Mouse (Mus musculus): ENCODE measurements around the gene Snap23. TPM values are rescaled to one million over a fixed set of nuclear protein-coding genes. Genes with fewer than 3 reads are reported as not detected.

Snap23 gene
- polyA plus RNA-seq, 1 experiment from 2014 or later = 57.5 TPM

DNA sequence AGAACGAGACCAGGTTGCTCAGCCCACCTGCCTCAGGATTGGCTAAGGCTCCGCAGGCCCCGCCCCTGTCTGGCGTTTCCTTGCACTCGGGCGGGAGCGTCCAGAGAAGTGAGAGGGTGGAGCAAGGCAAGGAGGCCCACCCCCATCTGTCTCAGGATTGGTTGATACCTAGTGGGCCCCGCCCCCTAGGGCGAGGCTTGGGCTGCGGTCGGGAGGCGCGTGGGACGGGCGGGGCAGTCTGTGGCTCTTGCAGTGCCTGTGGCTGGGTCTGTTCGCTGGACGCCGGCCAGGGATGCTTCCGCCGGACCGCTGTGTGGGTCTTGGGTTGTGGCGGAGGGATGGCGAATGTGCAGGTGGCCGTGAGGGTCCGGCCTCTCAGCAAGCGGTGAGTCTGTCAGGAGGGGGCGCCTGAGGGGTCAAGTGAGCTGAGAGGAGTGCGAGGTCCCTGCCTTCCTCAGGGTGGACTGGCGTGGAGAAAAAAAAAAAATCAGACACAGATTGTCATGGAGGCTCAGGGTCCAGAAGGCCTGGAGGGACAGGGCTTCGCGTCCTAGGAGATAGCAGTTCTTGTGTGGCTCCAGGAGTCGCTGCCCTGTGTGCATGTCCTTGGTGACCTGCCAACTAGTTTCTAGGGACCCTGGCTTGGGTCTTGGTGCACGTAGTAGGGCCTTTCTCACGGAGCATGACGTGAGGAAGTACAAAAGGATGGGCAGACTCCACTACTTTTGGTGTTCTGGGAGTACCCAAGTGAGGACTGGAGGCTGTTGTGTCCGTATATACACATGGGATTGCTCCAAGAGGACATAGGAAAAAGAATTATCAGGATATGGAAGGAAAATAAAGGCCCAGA is 61.6 kb downstream of the Snap23 start, which contains the start of gene Stard9:
Stard9 (plus strand) TSS at position 236 of the 850 bp plus-strand sequence.
- peak within 1 kb of the TSS; percentile 72 for H3K4me2 ChIP-seq
- peak within 1 kb of the TSS; percentile 68 for H3K9ac ChIP-seq
- 2% methylated on average over 36 of the region's 36 CpGs for WGBS
- H3K4me1 ChIP-seq (replicated peaks) = peaks cover 23% of the 10 kb centered on the region
- peak within 1 kb of the TSS; percentile 63 for H3K27ac ChIP-seq (ENCODE audit: poor library complexity, severe bottlenecking)
- no peaks in the 10 kb centered on the region for H3K27me3 ChIP-seq (replicated peaks)
- peaks cover 15% of the 10 kb centered on the region for H3K36me3 ChIP-seq
- no peaks in the 10 kb centered on the region for H3K9me3 ChIP-seq (replicated peaks)
- peak within 1 kb of the TSS; percentile 65 for H3K4me3 ChIP-seq
- ATAC-seq (ENCODE audit: insufficient number of reproducible peaks, low FRiP score) = peak; percentile 100

GRCm38 (mm10) chr2:120630246-120630645 is 62.8 kb downstream of the Snap23 start:
- Histone ChIP-seq H3K36me3 (peaks cover 24% of the 10 kb centered on the region), H3K9me3 (replicated peaks) (no peaks in the 10 kb centered on the region), H3K9ac (no peak overlapping the region), H3K27ac (ENCODE audit: poor library complexity, severe bottlenecking) (no peak overlapping the region), H3K4me3 (no peak overlapping the region), H3K4me2 (no peak overlapping the region), H3K4me1 (replicated peaks) (peaks cover 23% of the 10 kb centered on the region), H3K27me3 (replicated peaks) (no peaks in the 10 kb centered on the region)
- 76% methylated on average over 2 of the region's 2 CpGs for WGBS
- ATAC-seq (ENCODE audit: insufficient number of reproducible peaks, low FRiP score) = no peak

DNA sequence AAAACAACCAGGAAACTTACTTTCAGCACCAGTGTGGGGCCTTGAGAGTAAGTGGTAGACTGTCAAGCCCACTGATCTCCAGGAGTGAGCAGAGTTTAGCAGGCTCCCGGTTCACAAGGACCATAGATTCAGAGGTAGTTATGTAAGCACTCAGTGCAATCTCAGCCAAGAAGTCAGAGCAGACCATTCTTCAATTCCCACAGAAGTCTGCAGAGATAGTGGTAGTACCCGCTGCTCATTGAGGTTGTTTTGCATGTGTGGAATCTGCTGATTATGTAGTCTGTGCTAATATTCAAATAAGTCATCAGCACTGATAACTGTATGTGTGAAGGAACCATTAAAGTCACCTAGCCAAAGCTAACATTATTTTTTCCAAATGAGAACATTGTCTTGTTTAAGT is 63.2 kb downstream of the Snap23 start:
- no peak overlapping the region for H3K27ac ChIP-seq (ENCODE audit: poor library complexity, severe bottlenecking)
- no peak for ATAC-seq (ENCODE audit: insufficient number of reproducible peaks, low FRiP score)
- WGBS = 39% methylated on average over 2 of the region's 2 CpGs
- H3K4me2 ChIP-seq = no peak overlapping the region
- no peaks in the 10 kb centered on the region for H3K27me3 ChIP-seq (replicated peaks)
- H3K4me3 ChIP-seq = no peak overlapping the region
- peaks cover 28% of the 10 kb centered on the region for H3K36me3 ChIP-seq
- no peaks in the 10 kb centered on the region for H3K9me3 ChIP-seq (replicated peaks)
- peaks cover 23% of the 10 kb centered on the region for H3K4me1 ChIP-seq (replicated peaks)
- no peak overlapping the region for H3K9ac ChIP-seq

GRCm38 (mm10) chr2:120631521-120631920 is 64.0 kb downstream of the Snap23 start:
- H3K27ac ChIP-seq (ENCODE audit: poor library complexity, severe bottlenecking) = no peak overlapping the region

GRCm38 (mm10) chr2:120631957-120632356 is 64.5 kb downstream of the Snap23 start:
- Histone ChIP-seq H3K9ac (no peak overlapping the region), H3K9me3 (replicated peaks) (no peaks in the 10 kb centered on the region), H3K4me2 (no peak overlapping the region), H3K27me3 (replicated peaks) (no peaks in the 10 kb centered on the region), H3K4me1 (replicated peaks) (peaks cover 23% of the 10 kb centered on the region), H3K36me3 (peaks cover 28% of the 10 kb centered on the region), H3K27ac (ENCODE audit: poor library complexity, severe bottlenecking) (no peak overlapping the region), H3K4me3 (no peak overlapping the region)
- ATAC-seq (ENCODE audit: insufficient number of reproducible peaks, low FRiP score) = no peak
- WGBS = 72% methylated on average over 4 of the region's 4 CpGs

More at GRCm38 (mm10) chr2:120631521-120631920, 64.0 kb downstream of the Snap23 start:
- Histone ChIP-seq H3K4me2 (no peak overlapping the region), H3K36me3 (peaks cover 28% of the 10 kb centered on the region), H3K27me3 (replicated peaks) (no peaks in the 10 kb centered on the region), H3K4me1 (replicated peaks) (peaks cover 23% of the 10 kb centered on the region), H3K4me3 (no peak overlapping the region), H3K9ac (no peak overlapping the region), H3K9me3 (replicated peaks) (no peaks in the 10 kb centered on the region)
- ATAC-seq (ENCODE audit: insufficient number of reproducible peaks, low FRiP score) = no peak
- WGBS = 65% methylated on average over 2 of the region's 2 CpGs

- peaks cover 7% of the 10 kb centered on the region; the same call in 1 of the 2 replicates for H3K36me3 ChIP-seq
- no peak overlapping the region for H3K4me3 ChIP-seq
- no peaks in the 10 kb centered on the region for H3K4me1 ChIP-seq (replicated peaks)
- H3K9me3 ChIP-seq (replicated peaks) = no peaks in the 10 kb centered on the region
- no peak overlapping the region for H3K4me2 ChIP-seq
- ATAC-seq (ENCODE audit: insufficient number of reproducible peaks, low FRiP score) = no peak
- no peaks in the 10 kb centered on the region for H3K27me3 ChIP-seq (replicated peaks)
- H3K27ac ChIP-seq (ENCODE audit: poor library complexity, severe bottlenecking) = no peak overlapping the region
- no peak overlapping the region for H3K9ac ChIP-seq
- 86% methylated on average over 8 of the region's 8 CpGs for WGBS
These were observed 73.4 kb downstream of the Snap23 start for GRCm38 (mm10) chr2:120640835-120641234.

GRCm38 (mm10) chr2:120643836-120644235 is 76.4 kb downstream of the Snap23 start:
- no peak for ATAC-seq (ENCODE audit: insufficient number of reproducible peaks, low FRiP score)
- Histone ChIP-seq H3K4me1 (replicated peaks) (no peaks in the 10 kb centered on the region), H3K27ac (ENCODE audit: poor library complexity, severe bottlenecking) (no peak overlapping the region), H3K36me3 (peaks cover 7% of the 10 kb centered on the region; the same call in 1 of the 2 replicates), H3K4me2 (no peak overlapping the region), H3K9ac (no peak overlapping the region), H3K9me3 (replicated peaks) (no peaks in the 10 kb centered on the region), H3K4me3 (no peak overlapping the region), H3K27me3 (replicated peaks) (no peaks in the 10 kb centered on the region)
- 65% methylated on average over 7 of the region's 7 CpGs for WGBS

DNA sequence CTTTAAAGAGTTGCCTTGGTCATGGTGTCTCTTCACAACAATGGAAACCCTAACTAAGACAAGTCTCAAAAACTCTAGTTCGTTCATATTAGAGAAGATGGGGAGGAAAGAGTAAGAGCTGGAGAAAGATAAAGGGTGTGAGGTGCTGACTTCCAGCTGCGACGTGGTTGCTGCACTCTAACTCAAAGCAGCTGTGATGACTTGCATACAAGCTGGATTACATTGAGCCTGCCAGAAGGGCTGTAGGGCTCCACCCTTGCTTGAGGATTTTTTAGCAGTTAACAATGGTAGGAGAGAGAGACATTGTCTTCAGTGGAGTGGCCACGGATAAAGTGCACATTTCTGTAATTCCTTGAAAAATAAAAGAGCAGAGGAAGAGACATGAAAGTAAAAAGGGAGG is 79.3 kb downstream of the Snap23 start:
- Histone ChIP-seq H3K36me3 (no peaks in the 10 kb centered on the region), H3K4me3 (no peak overlapping the region), H3K27me3 (replicated peaks) (no peaks in the 10 kb centered on the region), H3K27ac (ENCODE audit: poor library complexity, severe bottlenecking) (no peak overlapping the region), H3K4me2 (no peak overlapping the region), H3K9ac (no peak overlapping the region), H3K4me1 (replicated peaks) (peaks cover 2% of the 10 kb centered on the region; the same call in 1 of the 2 replicates), H3K9me3 (replicated peaks) (no peaks in the 10 kb centered on the region)
- ATAC-seq (ENCODE audit: insufficient number of reproducible peaks, low FRiP score) = no peak
- 56% methylated on average over 4 of the region's 4 CpGs for WGBS

Other genes starting within 250 kb of the Snap23 start
- 19.9 TPM in 2 replicates for gene Vps39, start 214.5 kb upstream of the Snap23 start, polyA plus RNA-seq (2016; fragmentation: Nextera tagmentation; extraction: Ambion mirVana)
- gene Ganc, start 163.8 kb upstream of the Snap23 start, polyA plus RNA-seq (2016; fragmentation: Nextera tagmentation; extraction: Ambion mirVana) = 10.6 and 10.7 TPM in 2 replicates
- gene Tmem87a, start 163.6 kb upstream of the Snap23 start, polyA plus RNA-seq (2016; fragmentation: Nextera tagmentation; extraction: Ambion mirVana) = 6.6 and 7.2 TPM in 2 replicates
- 3.9 and 6.1 TPM in 2 replicates for gene Capn3, start 111.7 kb upstream of the Snap23 start, polyA plus RNA-seq (2016; fragmentation: Nextera tagmentation; extraction: Ambion mirVana)
- gene Zfp106, start 3.8 kb upstream of the Snap23 start, polyA plus RNA-seq (2016; fragmentation: Nextera tagmentation; extraction: Ambion mirVana) = 60.2 and 61.3 TPM in 2 replicates
- gene Haus2, start 41.7 kb downstream of the Snap23 start, polyA plus RNA-seq (2016; fragmentation: Nextera tagmentation; extraction: Ambion mirVana) = 23.9 and 24.9 TPM in 2 replicates
- gene Lrrc57, start 41.8 kb downstream of the Snap23 start, polyA plus RNA-seq (2016; fragmentation: Nextera tagmentation; extraction: Ambion mirVana) = 18.7 and 20.5 TPM in 2 replicates
- 3.2 and 4.0 TPM in 2 replicates for gene Stard9, start 61.5 kb downstream of the Snap23 start, polyA plus RNA-seq (2016; fragmentation: Nextera tagmentation; extraction: Ambion mirVana)